Mouse (Mus musculus) natural killer cell, adult 2 months (primary cell): Measurements from ENCODE around the gene Ralgds.
A peak's percentile ranks its signal among the peaks of the same experiment; 100 is the strongest.

Experiments used
- DNase-seq, 2 experiments: peaks; one replicate each; pipeline ENCODE4 v3.0.0; 2022; ENCODE audit warnings: low spot score in 2 of 2

The Ralgds gene

GRCm38 (mm10) chr2:28532938-28533771 lies 20.2 kb downstream of the Ralgds start:
- peak; percentile 85 to 87 for DNase-seq

DNA sequence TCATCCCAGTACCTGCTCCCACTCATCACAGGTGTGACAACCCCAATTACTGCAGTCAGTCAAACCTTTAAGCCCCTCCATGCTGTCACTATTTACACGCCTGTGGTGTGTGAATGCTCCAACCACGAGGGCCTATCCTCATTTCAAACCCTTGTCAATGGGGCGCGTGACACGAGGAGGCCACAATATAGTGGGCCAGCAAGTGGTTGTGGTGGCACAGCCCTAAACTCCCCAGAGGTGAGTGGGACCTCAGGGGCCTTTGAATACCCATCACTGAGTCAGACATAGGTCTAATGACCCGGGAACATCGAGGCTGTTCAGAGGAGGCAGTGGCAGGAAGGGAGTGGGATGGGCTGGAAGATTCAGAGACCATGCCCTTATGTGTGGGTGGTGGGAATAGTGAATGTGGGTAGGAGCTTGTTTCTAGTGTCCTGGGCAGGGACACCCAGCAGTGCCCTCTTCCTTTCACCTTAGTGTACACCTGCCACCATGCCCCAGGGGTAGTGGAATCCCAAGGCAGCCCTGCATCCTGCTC lies 21.0 kb downstream of the Ralgds start:
- no peak for DNase-seq

GRCm38 (mm10) chr2:28534436-28535262 lies 21.7 kb downstream of the Ralgds start:
- DNase-seq = no peak

DNA sequence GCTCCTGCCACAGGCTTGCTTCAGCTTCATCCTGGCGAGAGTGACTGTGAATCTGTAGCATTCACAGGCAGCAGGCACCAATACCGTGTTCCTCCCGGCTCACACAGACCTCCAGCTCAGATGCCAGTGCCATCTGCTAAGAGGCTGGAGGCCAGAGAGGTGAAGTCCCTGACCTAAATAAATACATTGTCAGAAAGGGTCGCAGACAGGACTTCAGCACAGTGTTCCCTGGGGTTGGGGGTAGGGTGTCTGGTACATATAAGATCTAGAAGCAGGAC lies 22.3 kb downstream of the Ralgds start:
- DNase-seq = no peak

GRCm38 (mm10) chr2:28535650-28536049 lies 22.7 kb downstream of the Ralgds start:
- DNase-seq = no peak

DNA sequence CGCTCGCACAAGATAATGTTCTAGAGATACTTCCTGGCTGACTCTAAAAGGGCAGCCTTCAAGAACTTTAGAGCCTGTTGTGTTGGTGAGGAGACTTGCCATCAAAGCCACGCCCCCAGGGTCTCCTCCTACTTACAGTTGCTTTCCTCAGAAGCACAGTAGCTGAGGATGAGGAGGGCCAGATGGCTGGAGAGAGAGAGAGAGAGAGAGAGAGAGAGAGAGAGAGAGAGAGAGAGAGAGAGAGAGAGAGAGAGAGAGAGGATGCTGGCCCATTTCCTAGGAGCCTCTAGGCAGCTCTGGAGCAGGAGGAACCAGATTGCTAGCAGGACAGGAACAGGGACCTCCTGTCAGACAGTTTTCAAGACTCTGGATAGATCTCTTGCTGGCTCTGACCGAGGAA lies 23.2 kb downstream of the Ralgds start:
- DNase-seq = no peak

DNA sequence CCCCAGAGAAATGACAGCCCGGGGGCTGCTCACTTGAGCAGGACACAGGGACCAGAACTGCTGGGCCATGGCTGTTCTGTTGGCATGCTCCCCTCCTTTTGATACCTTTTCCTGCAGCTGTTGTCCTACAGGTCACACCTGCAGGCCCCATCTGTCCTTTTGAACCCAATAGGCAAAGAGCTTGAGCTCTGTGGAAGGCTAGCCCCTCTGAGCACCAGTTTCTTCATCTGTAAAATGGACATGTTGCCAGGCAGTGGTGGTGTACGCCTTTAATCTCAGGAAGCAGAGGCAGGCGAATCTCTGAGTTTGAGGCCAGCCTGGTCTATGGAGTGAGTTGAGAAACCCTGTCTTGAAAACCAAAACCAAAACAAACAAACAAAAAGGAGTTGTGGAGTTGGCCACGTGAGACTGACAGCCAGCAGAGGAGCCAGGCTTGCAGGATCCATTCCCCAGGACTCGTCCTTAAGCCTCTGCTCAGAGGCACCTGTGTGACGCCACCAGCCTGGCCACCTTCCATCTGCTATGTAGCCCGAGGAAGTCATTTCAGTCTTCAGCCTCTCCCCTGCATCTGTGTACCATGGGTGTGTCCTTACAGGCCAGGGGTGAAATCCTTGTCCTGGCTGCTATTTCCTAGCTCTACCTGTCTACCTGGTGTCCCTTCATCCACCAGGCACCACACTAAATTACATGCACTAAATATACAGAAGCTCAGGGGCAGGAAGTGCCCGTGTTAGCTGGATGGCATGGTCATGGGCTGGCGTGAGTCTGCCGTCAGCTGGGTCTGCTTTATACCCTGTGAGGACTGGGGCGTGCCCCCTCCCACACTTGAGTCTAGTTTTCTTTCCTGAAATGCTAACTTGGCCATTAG lies 24.1 kb downstream of the Ralgds start:
- no peak for DNase-seq

DNA sequence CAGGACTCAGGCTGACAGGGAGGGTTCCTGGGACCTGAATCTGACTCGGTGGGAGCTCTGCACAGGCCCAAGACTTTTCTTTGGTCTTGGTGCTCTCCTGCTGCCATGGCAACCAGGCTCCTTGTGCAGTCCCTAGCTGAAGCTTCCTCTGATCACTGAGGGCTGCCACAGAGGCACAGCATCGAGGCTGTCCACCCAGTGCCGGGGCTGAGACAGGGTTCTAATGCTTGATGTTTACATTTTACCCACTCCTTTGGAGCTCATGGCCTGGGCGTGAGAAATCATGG lies 24.7 kb downstream of the Ralgds start:
- DNase-seq = no peak

DNA sequence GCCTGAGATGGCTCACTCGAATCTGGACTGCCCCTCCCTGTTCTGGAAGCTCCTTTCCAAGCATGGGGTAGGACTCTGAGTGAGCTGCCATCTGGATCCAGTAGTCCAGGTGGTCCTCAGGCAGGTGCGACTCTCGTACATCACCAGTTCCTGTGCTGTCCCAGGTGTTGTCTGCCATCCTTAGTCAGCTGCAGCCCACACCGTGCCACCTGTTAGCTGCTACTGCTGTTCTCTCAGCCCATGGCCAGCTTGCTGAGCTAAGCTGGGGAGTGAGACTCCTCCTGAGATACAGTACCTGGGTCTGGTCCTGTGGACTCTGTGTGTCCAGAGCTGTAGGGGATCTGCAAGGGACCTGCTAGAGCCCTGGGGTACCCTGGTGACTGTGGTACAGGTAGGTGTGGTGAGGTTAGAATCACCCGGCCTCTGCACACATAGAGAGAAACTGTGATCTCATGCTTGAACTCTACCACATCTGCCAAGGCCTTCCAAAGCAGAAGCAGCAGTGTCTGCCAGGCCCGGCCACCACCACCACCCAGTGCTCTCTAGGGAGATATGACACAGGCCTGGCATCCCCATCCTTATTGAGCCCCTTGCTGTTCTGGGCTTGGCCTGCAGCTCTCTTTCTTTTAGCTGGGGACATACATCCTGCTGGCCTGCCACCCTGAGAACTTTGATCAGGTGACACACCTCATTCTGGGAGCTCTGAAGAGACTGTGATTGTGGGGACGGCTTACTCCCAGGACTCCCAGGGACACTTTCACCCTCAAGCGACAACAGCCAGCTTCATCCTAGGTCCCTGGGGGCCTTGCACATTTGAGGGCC lies 25.3 kb downstream of the Ralgds start:
- peak in 1 of 2 experiments; percentile 62 for DNase-seq

DNA sequence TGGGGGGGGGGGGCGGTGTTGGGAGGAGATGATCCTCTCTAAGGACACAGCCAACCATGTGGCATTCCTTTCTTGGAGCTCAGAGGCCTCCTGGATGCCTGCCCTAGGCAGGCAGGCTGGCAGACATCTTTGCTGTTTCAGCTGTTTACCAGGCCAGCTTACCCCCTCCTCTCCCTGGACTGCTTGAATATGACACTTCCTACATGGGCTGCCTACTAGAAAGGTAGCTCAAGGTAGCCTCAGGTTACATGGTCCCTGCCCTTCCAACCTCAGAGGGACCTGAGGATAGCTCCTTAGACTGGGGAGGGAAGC lies 25.8 kb downstream of the Ralgds start:
- DNase-seq = no peak

DNA sequence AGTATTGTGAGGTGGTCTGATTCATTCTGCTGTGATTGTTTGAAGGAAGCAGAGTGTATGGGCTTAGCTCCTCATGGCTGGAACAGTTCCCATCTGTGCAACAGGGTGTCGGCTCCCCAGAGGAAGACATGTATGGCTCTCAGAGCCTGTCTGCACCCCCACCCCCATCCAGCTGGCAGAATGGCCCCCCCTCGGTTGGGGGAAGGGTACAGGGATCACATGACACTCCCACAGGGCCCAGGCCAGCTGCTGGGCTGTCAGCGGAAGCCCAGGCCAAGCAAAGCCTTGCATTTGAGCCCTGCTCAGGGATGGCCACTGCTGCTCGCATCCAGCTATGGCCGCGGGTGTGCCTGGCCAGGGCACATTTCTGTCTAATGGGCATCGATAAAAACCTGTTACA lies 26.3 kb downstream of the Ralgds start:
- DNase-seq = peak in 1 of 2 experiments; percentile 55

DNA sequence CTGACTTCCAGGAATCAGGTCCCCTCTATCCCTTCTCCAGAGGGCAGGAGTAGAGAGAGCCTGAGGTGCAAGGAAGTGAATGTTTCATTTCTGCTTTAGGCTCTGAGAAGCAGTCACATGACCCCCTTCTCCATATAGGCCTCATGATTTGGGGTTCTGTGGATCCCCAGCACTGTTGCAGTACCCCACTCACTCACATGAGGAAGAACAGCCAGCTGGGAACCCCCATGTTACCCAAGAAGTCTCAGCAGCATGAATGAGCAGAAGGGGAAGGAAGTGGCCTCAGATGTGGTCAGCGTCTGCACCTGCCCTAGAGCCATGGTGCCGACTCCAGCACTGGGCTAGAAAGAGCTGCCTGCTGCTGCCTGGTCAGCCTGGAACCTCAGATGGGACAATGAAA lies 27.0 kb downstream of the Ralgds start:
- DNase-seq = peak; percentile 83 to 86

DNA sequence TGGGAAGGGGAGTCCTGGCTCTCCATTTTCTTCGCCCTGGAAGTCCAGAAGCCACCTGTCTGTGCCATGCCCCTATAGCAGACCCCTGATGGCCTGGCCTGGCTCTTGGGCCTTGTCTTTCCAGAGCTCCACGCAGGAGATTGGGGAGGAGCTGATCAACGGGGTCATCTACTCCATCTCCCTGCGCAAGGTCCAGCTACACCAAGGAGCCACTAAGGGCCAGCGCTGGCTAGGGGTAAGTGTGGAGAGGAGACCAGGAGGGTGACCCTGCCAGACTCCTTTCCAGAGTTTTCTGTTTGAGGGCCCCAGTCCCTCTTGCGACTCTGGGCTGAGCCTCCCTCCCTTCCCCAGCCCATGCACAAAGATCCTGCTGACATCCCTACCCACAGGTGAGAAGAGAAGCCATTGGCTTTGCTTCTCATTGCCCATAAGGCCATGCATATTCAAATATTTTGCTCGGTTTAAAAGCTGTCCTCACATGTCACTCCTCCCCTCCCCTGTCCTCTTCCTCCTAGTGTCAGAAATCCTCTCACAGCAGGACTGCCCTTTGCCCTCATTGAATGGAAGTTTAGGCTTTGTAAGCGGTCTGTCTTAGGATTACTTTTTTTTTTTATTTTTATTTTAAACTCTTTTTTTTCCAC lies 27.8 kb downstream of the Ralgds start:
- no peak for DNase-seq

- no peak for DNase-seq
These were observed 31.0 kb downstream of the Ralgds start for GRCm38 (mm10) chr2:28543894-28544293.

- no peak for DNase-seq
These were observed 33.1 kb downstream of the Ralgds start for GRCm38 (mm10) chr2:28545976-28546375.

GRCm38 (mm10) chr2:28546560-28546959 lies 33.6 kb downstream of the Ralgds start:
- DNase-seq = no peak

GRCm38 (mm10) chr2:28547237-28548172 lies 34.6 kb downstream of the Ralgds start:
- peak; percentile 88 to 91 for DNase-seq

- no peak for DNase-seq
These were observed 36.2 kb downstream of the Ralgds start for GRCm38 (mm10) chr2:28549157-28549556.

GRCm38 (mm10) chr2:28552301-28552700 lies 39.4 kb downstream of the Ralgds start:
- DNase-seq = no peak

GRCm38 (mm10) chr2:28557452-28557851 lies 44.5 kb downstream of the Ralgds start:
- DNase-seq = no peak
